Mouse (Mus musculus) kidney, adult 2 months (tissue): ENCODE results near the gene Cfap61.

Experiments used
- CTCF ChIP-seq: fragments of 200-500 bp; conservative IDR thresholded peaks from 2 replicates; pipeline ENCODE4 v1.5.1; 2011; ENCODE audit warnings: low read depth, mild to moderate bottlenecking, control low read depth, low read length, moderate library complexity, mixed read lengths; ENCODE audit not compliant: insufficient read depth, insufficient read length
- POLR2A ChIP-seq: fragments of 200-500 bp; IDR thresholded peaks from one replicate; pipeline ENCODE4 v1.6.1; 2011; ENCODE audit warnings: low read depth, low read length, control low read depth

DNA sequence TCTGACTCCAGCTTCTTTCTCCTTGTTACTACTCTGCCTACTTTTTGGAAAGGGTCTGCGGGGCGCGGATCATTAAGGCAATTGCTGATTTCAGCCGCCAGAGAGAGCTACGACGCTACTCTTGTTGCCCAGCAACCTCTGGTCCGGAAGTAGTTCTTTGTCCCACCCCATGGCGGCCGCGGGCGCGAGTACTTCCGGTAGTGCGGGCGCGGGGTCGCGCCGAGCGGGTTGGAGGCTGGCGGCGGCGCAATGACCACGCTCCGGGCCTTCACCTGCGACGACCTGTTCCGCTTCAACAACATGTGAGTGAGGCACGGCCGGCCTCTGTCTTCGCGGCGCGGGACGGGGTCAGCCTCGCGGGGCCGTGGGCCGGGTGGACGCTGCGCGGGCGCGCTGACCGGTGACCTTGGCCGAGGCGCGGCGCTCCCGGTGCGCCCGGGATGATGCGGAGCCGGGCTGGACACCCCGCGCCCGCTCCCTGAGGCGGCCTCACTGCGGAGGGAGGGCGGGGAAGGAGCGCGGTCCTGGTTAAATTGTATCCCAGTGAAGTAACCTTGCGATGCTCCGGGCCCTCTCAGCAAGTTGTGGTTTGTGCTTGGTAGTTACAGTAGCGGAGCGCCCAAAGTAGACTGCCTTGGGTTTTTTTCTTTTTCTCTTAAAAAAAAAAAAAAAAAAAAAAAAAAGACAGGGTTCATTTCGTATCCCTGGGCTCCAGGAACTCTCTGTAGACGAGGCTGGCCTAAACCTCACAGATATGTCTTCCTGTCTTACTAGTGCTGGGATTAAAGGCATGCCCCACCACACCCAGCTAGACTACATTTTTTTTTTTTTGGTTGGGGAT is 31.3 kb upstream of the Cfap61 start:
- TF ChIP-seq POLR2A (peak; percentile 37), CTCF (peak; percentile 58)
